Mouse (Mus musculus) intestine, postnatal 0 days (tissue): Measurements from ENCODE around the gene Gm49601. TPM values are rescaled to one million over a fixed set of nuclear protein-coding genes. Genes with fewer than 3 reads are reported as not detected.

Experiments
- ATAC-seq: fragments of 200-750 bp; cut with Nextera tagmentation; 2 replicates; pipeline ENCODE4 v1.8.0; 2017; ENCODE audit warnings: mild to moderate bottlenecking, moderate TSS enrichment, moderate library complexity
- H3K27ac ChIP-seq: fragments of 300-500 bp; sonication (generic); 2 replicates; pipeline ENCODE4 v1.5.1; 2014; ENCODE audit warnings: mild to moderate bottlenecking, low read depth, low read length, moderate library complexity
- H3K27me3 ChIP-seq: fragments of 300-500 bp; sonication (generic); replicated peaks from 2 replicates; pipeline ENCODE4 v1.6.1; 2014; ENCODE audit warnings: low read length, mixed read lengths; ENCODE audit not compliant: control insufficient read depth, insufficient read depth
- H3K36me3 ChIP-seq: fragments of 300-500 bp; sonication (generic); 2 replicates; pipeline ENCODE4 v1.6.1; 2014; ENCODE audit warnings: mild to moderate bottlenecking, moderate library complexity; ENCODE audit not compliant: control insufficient read depth, insufficient read depth
- H3K4me1 ChIP-seq: fragments of 300-500 bp; sonication (generic); replicated peaks from 2 replicates; pipeline ENCODE4 v1.6.1; 2014; ENCODE audit warnings: antibody characterized with exemption, low read length, mixed read lengths; ENCODE audit not compliant: control insufficient read depth, insufficient read depth
- H3K4me2 ChIP-seq: fragments of 300-500 bp; sonication (generic); replicated peaks from 2 replicates; pipeline ENCODE4 v1.6.1; 2014; ENCODE audit warnings: low read depth, mild to moderate bottlenecking, moderate library complexity
- H3K4me3 ChIP-seq: fragments of 300-500 bp; sonication (generic); 2 replicates; pipeline ENCODE4 v1.5.1; 2014; ENCODE audit warnings: low read depth, low read length
- H3K9ac ChIP-seq: fragments of 300-500 bp; sonication (generic); 2 replicates; pipeline ENCODE4 v1.6.1; 2014; ENCODE audit warnings: mild to moderate bottlenecking, low read depth, low read length
- H3K9me3 ChIP-seq: fragments of 300-500 bp; sonication (generic); 2 replicates; pipeline ENCODE4 v1.6.1; 2016; ENCODE audit warnings: mixed run types; ENCODE audit not compliant: control insufficient read depth
- CTCF ChIP-seq: sonication (generic); IDR thresholded peaks from 2 replicates; pipeline ENCODE4 v1.5.1; 2016; ENCODE audit warnings: low read depth, mild to moderate bottlenecking, control low read depth, antibody characterized with exemption, moderate library complexity
- WGBS: fragments of 180-500 bp; shearing (Covaris S2); extraction: QIAGEN DNeasy Blood & Tissue Kit; methylation state at CpG from one replicate; pipeline ENCODE4 v1.1.7; 2014; 5-methylcytosine and 5-hydroxymethylcytosine counted together
- polyA plus RNA-seq: library from polyadenylated mRNA; unstranded; fragments of >200 nt; fragmentation: Nextera tagmentation; extraction: Ambion mirVana; gene quantifications from 2 replicates; pipeline ENCODE4 v1.2.1, GENCODE M21; 2015

The Gm49601 gene
- polyA plus RNA-seq, 1 experiment from 2014 or later = 1.4 TPM

- WGBS = 3% methylated on average over 47 of the region's 67 CpGs
Measured at GRCm38 (mm10) chr16:18582426-18583148, 43.6 kb downstream of the Gm49601 start.

GRCm38 (mm10) chr16:18581623-18582205 lies 44.5 kb downstream of the Gm49601 start:
- H3K36me3 ChIP-seq = no peaks in the 10 kb centered on the region; the same call in 1 of the 2 replicates
- H3K4me3 ChIP-seq = peak overlapping the region; percentile 45
- no peak for ATAC-seq
- H3K9ac ChIP-seq = no peak overlapping the region
- peak overlapping the region; percentile 68 for H3K4me2 ChIP-seq
- H3K4me1 ChIP-seq = 0 out of 2 replicates have a peak, but pooled peaks cover 4% of the 10 kb centered on the region
- H3K9me3 ChIP-seq = no peaks in the 10 kb centered on the region
- no peak overlapping the region for H3K27ac ChIP-seq
- H3K27me3 ChIP-seq = peaks cover 73% of the 10 kb centered on the region
- WGBS = 1% methylated on average over 65 of the region's 66 CpGs
- no peak for TF ChIP-seq CTCF

More at GRCm38 (mm10) chr16:18582426-18583148, 43.6 kb downstream of the Gm49601 start:
- Histone ChIP-seq H3K4me2 (peak overlapping the region; percentile 68), H3K27ac (no peak overlapping the region), H3K4me3 (peak overlapping the region; percentile 45), H3K27me3 (peaks cover 82% of the 10 kb centered on the region), H3K9me3 (no peaks in the 10 kb centered on the region), H3K4me1 (0 out of 2 replicates have a peak, but pooled peaks cover 4% of the 10 kb centered on the region), H3K36me3 (no peaks in the 10 kb centered on the region; the same call in 1 of the 2 replicates), H3K9ac (no peak overlapping the region)
- TF ChIP-seq CTCF = no peak
- no peak for ATAC-seq

DNA sequence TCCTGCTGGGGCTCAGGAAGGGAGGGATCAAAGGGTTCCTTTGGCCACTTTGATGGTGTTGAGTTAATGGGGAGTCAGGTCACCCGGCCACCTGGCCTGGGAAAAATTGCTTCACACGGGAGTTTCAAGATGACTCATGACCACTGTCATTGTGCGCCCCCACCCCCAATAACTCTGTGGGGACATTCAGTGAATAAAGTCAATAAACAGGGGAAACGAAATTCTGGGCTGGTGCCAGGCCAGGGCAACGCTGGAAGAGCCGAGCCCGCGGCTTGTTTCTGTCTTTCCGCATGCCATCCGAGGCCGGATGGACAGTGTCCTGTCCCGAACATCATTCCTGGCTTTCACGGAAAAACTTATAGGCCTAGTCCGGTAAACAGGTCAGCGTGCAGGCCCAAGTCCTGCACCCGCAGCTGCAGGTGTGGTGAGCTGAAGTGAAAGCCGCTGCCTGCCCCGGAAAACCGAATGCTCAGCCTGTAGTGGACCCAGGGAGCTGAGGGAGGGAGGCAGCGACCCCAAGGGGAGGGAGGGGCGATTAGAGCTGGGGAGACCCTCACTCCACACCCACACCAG lies 45.1 kb downstream of the Gm49601 start:
- peak overlapping the region; percentile 68 for H3K4me2 ChIP-seq
- no peak for TF ChIP-seq CTCF
- 13% methylated on average over 21 of the region's 21 CpGs for WGBS
- H3K27ac ChIP-seq = no peak overlapping the region
- peak overlapping the region; percentile 45 for H3K4me3 ChIP-seq
- no peak overlapping the region for H3K9ac ChIP-seq
- H3K27me3 ChIP-seq = peaks cover 68% of the 10 kb centered on the region
- no peaks in the 10 kb centered on the region for H3K9me3 ChIP-seq
- ATAC-seq = no peak
- H3K36me3 ChIP-seq = no peaks in the 10 kb centered on the region; the same call in 1 of the 2 replicates
- H3K4me1 ChIP-seq = 0 out of 2 replicates have a peak, but pooled peaks cover 4% of the 10 kb centered on the region

DNA sequence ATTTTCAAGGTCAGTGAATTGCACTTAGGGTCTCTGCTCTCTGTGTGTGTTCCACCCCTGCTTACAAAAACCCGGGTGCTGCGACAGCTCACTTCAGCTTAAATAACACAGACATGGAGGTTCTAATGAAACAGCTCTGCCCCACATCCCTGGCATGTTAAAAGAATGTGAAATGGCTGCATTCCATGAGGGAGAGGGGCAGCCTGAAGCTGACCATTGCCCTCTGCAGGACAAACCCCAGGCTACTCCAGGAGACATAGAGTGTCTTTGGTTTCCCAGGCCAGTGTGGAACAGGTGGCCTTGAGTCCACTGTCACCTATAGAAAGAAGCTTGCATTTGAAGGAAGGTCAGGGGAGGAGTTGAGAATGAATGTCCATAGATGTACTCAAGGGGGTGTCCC lies 45.8 kb downstream of the Gm49601 start:
- Histone ChIP-seq H3K4me3 (no peak overlapping the region), H3K9me3 (no peaks in the 10 kb centered on the region), H3K36me3 (no peaks in the 10 kb centered on the region; the same call in 1 of the 2 replicates), H3K4me2 (no peak overlapping the region), H3K9ac (no peak overlapping the region), H3K4me1 (0 out of 2 replicates have a peak, but pooled peaks cover 4% of the 10 kb centered on the region), H3K27ac (no peak overlapping the region), H3K27me3 (peaks cover 60% of the 10 kb centered on the region)
- WGBS = 27% methylated on average over 2 of the region's 2 CpGs
- ATAC-seq = no peak
- peak; percentile 41 for TF ChIP-seq CTCF

DNA sequence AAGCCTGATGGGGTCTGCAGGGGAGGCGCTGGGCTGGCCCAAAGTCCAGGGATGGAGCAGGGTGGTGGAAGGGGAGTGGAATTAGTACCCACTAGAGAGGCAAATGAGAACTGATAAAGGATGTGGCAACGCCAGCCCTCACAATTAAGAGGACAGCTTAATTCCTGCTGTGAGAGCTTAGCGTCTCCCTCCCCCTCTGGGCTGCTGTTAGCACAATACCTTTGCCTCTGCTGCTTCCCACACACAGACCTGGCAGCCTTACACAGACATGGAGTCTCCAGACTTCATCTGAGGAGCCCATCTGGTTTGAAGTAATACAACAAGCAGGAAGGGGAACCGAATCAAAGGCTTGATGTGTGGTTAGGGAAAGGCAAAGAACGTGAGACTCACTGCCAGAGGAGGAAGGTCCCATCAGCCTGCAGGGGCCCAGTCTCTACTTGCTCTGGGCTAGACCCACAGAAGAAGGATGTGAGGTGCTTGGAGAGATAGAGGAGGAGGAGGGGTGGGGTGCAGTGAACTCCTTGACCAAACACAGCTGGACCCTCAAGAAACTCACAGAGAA lies 48.5 kb downstream of the Gm49601 start:
- H3K4me1 ChIP-seq = 0 out of 2 replicates have a peak, but pooled peaks cover 4% of the 10 kb centered on the region
- no peak overlapping the region for H3K4me2 ChIP-seq
- WGBS = 40% methylated on average over 5 of the region's 5 CpGs
- H3K4me3 ChIP-seq = no peak overlapping the region
- no peak overlapping the region for H3K27ac ChIP-seq
- H3K9ac ChIP-seq = no peak overlapping the region
- ATAC-seq = no peak
- H3K27me3 ChIP-seq = peaks cover 33% of the 10 kb centered on the region
- H3K36me3 ChIP-seq = no peaks in the 10 kb centered on the region; the same call in 1 of the 2 replicates
- H3K9me3 ChIP-seq = no peaks in the 10 kb centered on the region
- no peak for TF ChIP-seq CTCF

GRCm38 (mm10) chr16:18577071-18577470 lies 49.2 kb downstream of the Gm49601 start:
- Histone ChIP-seq H3K9ac (no peak overlapping the region), H3K4me1 (0 out of 2 replicates have a peak, but pooled peaks cover 4% of the 10 kb centered on the region), H3K36me3 (no peaks in the 10 kb centered on the region; the same call in 1 of the 2 replicates), H3K4me2 (no peak overlapping the region), H3K4me3 (no peak overlapping the region), H3K27ac (no peak overlapping the region), H3K27me3 (peaks cover 27% of the 10 kb centered on the region), H3K9me3 (no peaks in the 10 kb centered on the region)
- TF ChIP-seq CTCF = no peak
- 50% methylated on average over 3 of the region's 3 CpGs for WGBS
- ATAC-seq = no peak
